ENCODE assay signal across 9 mouse cellular contexts in genomic region chr1:87070720-87071119, GRCm38 (mm10). TPM values are rescaled to one million over a fixed set of nuclear protein-coding genes. Genes with fewer than 3 reads are reported as not detected.
DNase-seq lines count a peak whose midpoint lies in the region; ATAC-seq and TF ChIP-seq lines count a peak whose summit lies in the region.
"Had no signal": no experiment of that assay in that cellular context is flagged by ENCODE, and none has a peak within 500 bp of the region (broad histone marks: within the 10 kb centered on the region; RNA-seq: fewer than 3 reads in every experiment).

No protein-coding gene starts in this region.

- H3K27ac ChIP-seq in forebrain, postnatal 0 days (ENCODE audit: low read depth, low read length) = no peak overlapping the region
- no peak overlapping the region for H3K27ac ChIP-seq in forebrain, embryonic 15.5 days (replicated peaks)
- no peak overlapping the region for H3K27ac ChIP-seq in intestine, postnatal 0 days (ENCODE audit: low read depth, low read length)
- H3K27ac ChIP-seq: hindbrain, embryonic 15.5 days had no signal

- ATAC-seq in forebrain, postnatal 0 days = no peak
- ATAC-seq in forebrain, embryonic 15.5 days (replicated peaks) = no peak
- ATAC-seq in intestine, postnatal 0 days = peak; percentile 74
- ATAC-seq in megakaryocyte, adult 5-6 weeks (ENCODE audit: poor library complexity, severe bottlenecking) = peak; percentile 77
- no peak for ATAC-seq in frontal cortex, adult (ENCODE audit: low TSS enrichment)

- H3K27me3 ChIP-seq in forebrain, postnatal 0 days (ENCODE audit: insufficient read depth, low read length) = no peaks in the 10 kb centered on the region
- H3K27me3 ChIP-seq in forebrain, embryonic 15.5 days = no peaks in the 10 kb centered on the region
- H3K27me3 ChIP-seq in intestine, postnatal 0 days (replicated peaks; ENCODE audit: control insufficient read depth, insufficient read depth, low read length) = no peaks in the 10 kb centered on the region
- H3K27me3 ChIP-seq: hindbrain, embryonic 15.5 days had no signal

- no peaks in the 10 kb centered on the region for H3K36me3 ChIP-seq in forebrain, postnatal 0 days (ENCODE audit: insufficient read depth)
- H3K36me3 ChIP-seq in forebrain, embryonic 15.5 days = no peaks in the 10 kb centered on the region
- H3K36me3 ChIP-seq in intestine, postnatal 0 days (ENCODE audit: control insufficient read depth, insufficient read depth) = no peaks in the 10 kb centered on the region
- H3K36me3 ChIP-seq: hindbrain, embryonic 15.5 days had no signal

- WGBS in forebrain, postnatal 0 days = 51% methylated on average over 16 of the region's 16 CpGs
- 51% methylated on average over 16 of the region's 16 CpGs for WGBS in forebrain, embryonic 15.5 days
- 48% methylated on average over 16 of the region's 16 CpGs for WGBS in intestine, postnatal 0 days

- no peaks in the 10 kb centered on the region for H3K4me1 ChIP-seq in forebrain, postnatal 0 days (ENCODE audit: insufficient read depth)
- H3K4me1 ChIP-seq in forebrain, embryonic 15.5 days = no peaks in the 10 kb centered on the region
- H3K4me1 ChIP-seq in intestine, postnatal 0 days (replicated peaks; ENCODE audit: control insufficient read depth, insufficient read depth, low read length) = no peaks in the 10 kb centered on the region
- H3K4me1 ChIP-seq: hindbrain, embryonic 15.5 days had no signal

- no peak overlapping the region for H3K9ac ChIP-seq in forebrain, postnatal 0 days
- no peak overlapping the region for H3K9ac ChIP-seq in forebrain, embryonic 15.5 days (replicated peaks)
- H3K9ac ChIP-seq in intestine, postnatal 0 days (ENCODE audit: low read depth, low read length) = no peak overlapping the region
- H3K9ac ChIP-seq: hindbrain, embryonic 15.5 days had no signal

- no peak overlapping the region for H3K4me3 ChIP-seq in forebrain, postnatal 0 days (ENCODE audit: low read depth, low read length)
- no peak overlapping the region for H3K4me3 ChIP-seq in forebrain, embryonic 15.5 days
- H3K4me3 ChIP-seq in intestine, postnatal 0 days (ENCODE audit: low read depth, low read length) = no peak overlapping the region
- H3K4me3 ChIP-seq: hindbrain, embryonic 15.5 days had no signal

- peak; percentile 45 for TF ChIP-seq CTCF in forebrain, postnatal 0 days (IDR thresholded peaks at IDR 0.05; ENCODE audit: low read depth)
- peak; percentile 79 for TF ChIP-seq CTCF in intestine, postnatal 0 days (IDR thresholded peaks at IDR 0.05; ENCODE audit: low read depth)

- DNase-seq in forebrain, postnatal 0 days = no peak
- peak; percentile 6 to 14 for DNase-seq in urinary bladder, postnatal 36 days (ENCODE audit: low spot score in 2 of 2)
- DNase-seq in urinary bladder, postnatal 4 days (ENCODE audit: low spot score in 2 of 2) = no peak
- no peak for DNase-seq in cerebellum, adult 8-10 months

- H3K4me2 ChIP-seq in forebrain, postnatal 0 days (ENCODE audit: low read depth) = no peak overlapping the region
- H3K4me2 ChIP-seq in forebrain, embryonic 15.5 days (replicated peaks) = no peak overlapping the region
- H3K4me2 ChIP-seq in intestine, postnatal 0 days (replicated peaks; ENCODE audit: low read depth) = no peak overlapping the region
- H3K4me2 ChIP-seq: hindbrain, embryonic 15.5 days had no signal

- no peaks in the 10 kb centered on the region for H3K9me3 ChIP-seq in forebrain, postnatal 0 days (ENCODE audit: low read length)
- H3K9me3 ChIP-seq in forebrain, embryonic 15.5 days = no peaks in the 10 kb centered on the region
- H3K9me3 ChIP-seq in intestine, postnatal 0 days (ENCODE audit: control insufficient read depth) = no peaks in the 10 kb centered on the region
- H3K9me3 ChIP-seq: hindbrain, embryonic 15.5 days had no signal

RNA-seq across cellular contexts. Expression of gene Alppl2, which starts 19.0 kb away (rescaled TPM):
- total RNA-seq in forebrain, postnatal 0 days (2014; rRNA removed) = not detected in 2 replicates
- polyA plus RNA-seq in forebrain, postnatal 0 days (2015; fragmentation: Nextera tagmentation; extraction: Ambion mirVana) = not detected in 2 replicates
- polyA plus RNA-seq in forebrain, embryonic 15.5 days (2015; fragmentation: Nextera tagmentation; extraction: Ambion mirVana) = not detected in 2 replicates
- polyA plus RNA-seq in intestine, postnatal 0 days (2015; fragmentation: Nextera tagmentation; extraction: Ambion mirVana) = not detected in 2 replicates
- not detected in 2 replicates for total RNA-seq in megakaryocyte, adult 5-6 weeks (2015)
- not detected in 2 replicates for total RNA-seq in megakaryocyte, adult 5-6 weeks (2017)
- polyA plus RNA-seq: hindbrain, embryonic 15.5 days had no signal

RNA-seq across cellular contexts. Expression of gene Alpi, which starts 30.7 kb away (rescaled TPM):
- total RNA-seq in forebrain, postnatal 0 days (2014; rRNA removed) = not detected in 2 replicates
- polyA plus RNA-seq in forebrain, postnatal 0 days (2015; fragmentation: Nextera tagmentation; extraction: Ambion mirVana) = not detected in 2 replicates
- not detected in 2 replicates for polyA plus RNA-seq in forebrain, embryonic 15.5 days (2015; fragmentation: Nextera tagmentation; extraction: Ambion mirVana)
- 1,275 and 1,389 TPM in 2 replicates for polyA plus RNA-seq in intestine, postnatal 0 days (2015; fragmentation: Nextera tagmentation; extraction: Ambion mirVana)
- not detected in 2 replicates for total RNA-seq in megakaryocyte, adult 5-6 weeks (2015)
- not detected in 2 replicates for total RNA-seq in megakaryocyte, adult 5-6 weeks (2017)
- polyA plus RNA-seq: hindbrain, embryonic 15.5 days had no signal

RNA-seq across cellular contexts. Expression of gene Akp3, which starts 54.1 kb away (rescaled TPM):
- not detected in 2 replicates for total RNA-seq in forebrain, postnatal 0 days (2014; rRNA removed)
- polyA plus RNA-seq in forebrain, postnatal 0 days (2015; fragmentation: Nextera tagmentation; extraction: Ambion mirVana) = not detected in 2 replicates
- not detected in 2 replicates for polyA plus RNA-seq in forebrain, embryonic 15.5 days (2015; fragmentation: Nextera tagmentation; extraction: Ambion mirVana)
- 2.7 and 3.6 TPM in 2 replicates for polyA plus RNA-seq in intestine, postnatal 0 days (2015; fragmentation: Nextera tagmentation; extraction: Ambion mirVana)
- not detected in 2 replicates for total RNA-seq in megakaryocyte, adult 5-6 weeks (2015)
- not detected in 2 replicates for total RNA-seq in megakaryocyte, adult 5-6 weeks (2017)
- polyA plus RNA-seq: hindbrain, embryonic 15.5 days had no signal

Comparison
In these comparisons a context has a peak if more than half of its experiments do, and no peak if none do; other contexts are left out.
1. DNase-seq: peak in urinary bladder, postnatal 36 days (2 of 2); none in forebrain, postnatal 0 days (single experiment), urinary bladder, postnatal 4 days (0 of 2) and cerebellum, adult 8-10 months (single experiment).
2. ATAC-seq: peak in intestine, postnatal 0 days (single experiment) and megakaryocyte, adult 5-6 weeks (single experiment); none in forebrain, postnatal 0 days (single experiment), forebrain, embryonic 15.5 days (single experiment) and frontal cortex, adult (single experiment).
3. RNA of gene Alpi, which starts 30.7 kb away (polyA plus RNA-seq): 1,275 to 1,389 TPM in intestine, postnatal 0 days; not detected in forebrain, postnatal 0 days and not detected in forebrain, embryonic 15.5 days; every median in the first group is over 1,000 times any median in the second.